Mouse (Mus musculus) cerebellum, postnatal 10 days (tissue): ENCODE measurements around the gene Sema7a.

Experiments used
- DNase-seq, 2 experiments: peaks; one replicate each; pipeline ENCODE4 v3.0.0; 2021; ENCODE audit warnings: mixed read lengths in 2 of 2

Sema7a gene

GRCm38 (mm10) chr9:57938225-57939055, 1.5 kb upstream of the Sema7a start:
- DNase-seq = peak; percentile 75 to 83

DNA sequence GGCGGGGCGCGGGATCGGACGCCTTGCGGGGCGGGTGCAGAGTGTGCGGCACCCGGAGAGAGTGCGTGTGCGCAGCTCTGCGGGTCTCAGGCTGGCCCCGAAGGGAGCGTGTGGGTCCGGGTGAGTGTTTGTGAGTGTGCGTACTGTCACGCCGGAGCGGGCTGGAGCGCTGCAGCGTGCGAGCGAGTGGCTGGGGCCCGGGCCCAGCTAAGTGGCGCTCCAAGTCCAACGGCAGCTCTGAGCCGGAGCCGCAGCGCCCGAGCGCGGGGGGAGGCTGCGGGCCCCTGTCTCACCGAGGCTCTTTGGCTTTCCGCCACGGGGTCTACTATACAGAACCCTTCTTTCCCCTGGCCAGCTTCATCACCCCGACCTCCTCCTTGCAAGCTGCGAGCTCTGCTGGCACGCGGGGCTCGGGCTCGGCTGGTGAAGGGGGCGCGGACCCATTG, 460 bp downstream of the Sema7a start:
- peak; percentile 76 to 80 for DNase-seq

DNA sequence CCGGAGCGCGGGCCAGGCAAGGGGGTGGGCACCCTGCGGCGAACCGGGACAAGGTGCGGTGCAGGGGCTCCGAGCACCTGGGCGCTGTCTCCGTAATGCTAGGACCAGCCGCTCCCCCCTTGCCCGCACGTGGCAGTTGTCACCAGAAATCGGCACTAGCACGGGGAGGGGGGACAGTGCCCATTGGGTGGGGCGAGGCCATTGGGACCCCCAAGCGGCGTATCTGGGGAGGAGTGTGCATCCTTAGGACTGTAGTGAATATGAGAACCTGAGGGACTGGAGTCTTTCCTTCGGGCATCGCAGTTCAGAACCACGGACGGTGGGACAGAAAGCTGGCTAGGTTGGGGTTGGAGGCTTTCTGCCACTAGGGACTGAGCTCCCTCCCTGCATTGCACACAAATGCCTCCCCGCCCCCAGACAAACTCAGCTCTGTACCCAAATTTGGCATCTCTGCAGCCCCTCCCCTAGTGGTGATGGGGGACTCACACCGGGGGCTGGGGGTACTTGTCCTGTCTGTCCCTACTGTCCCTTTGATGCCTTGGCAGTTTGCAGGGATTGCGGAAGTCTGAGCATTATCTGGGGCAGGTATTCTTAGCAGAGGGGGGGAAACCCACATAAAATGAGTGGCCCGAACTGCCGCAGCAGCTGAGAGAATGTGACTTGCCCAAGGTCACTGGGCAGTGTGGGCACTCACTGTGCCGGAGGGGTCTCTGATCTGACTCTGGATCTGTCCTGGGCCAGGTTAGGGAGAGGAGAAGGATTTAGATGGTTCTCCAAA, 1.1 kb downstream of the Sema7a start:
- peak; percentile 64 to 70 for DNase-seq

GRCm38 (mm10) chr9:57942039-57942438, 2.1 kb downstream of the Sema7a start:
- DNase-seq = peak; percentile 85 to 87

- peak in 1 of 2 experiments; percentile 49 for DNase-seq
Measured at GRCm38 (mm10) chr9:57943067-57943466, 3.2 kb downstream of the Sema7a start.

DNA sequence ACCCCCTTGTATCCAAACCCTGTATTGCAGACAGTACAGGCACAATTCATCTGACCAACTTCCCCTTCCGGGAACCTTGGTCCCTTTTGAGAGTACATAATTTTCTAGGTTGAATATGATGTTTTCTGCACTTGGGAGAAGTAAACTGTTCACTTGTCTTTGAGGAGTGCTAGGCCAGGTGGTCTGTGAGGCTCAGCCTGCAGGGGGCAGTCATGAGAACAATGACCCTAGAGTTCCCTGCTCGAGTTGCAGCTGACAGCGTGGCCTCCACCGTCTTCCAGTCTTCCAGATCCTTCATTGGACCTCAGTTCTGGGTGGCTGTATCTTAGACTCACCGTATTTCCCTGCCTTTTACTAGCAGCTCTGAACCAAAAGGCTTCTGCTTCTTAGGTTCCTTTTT, 4.7 kb downstream of the Sema7a start:
- peak; percentile 87 to 89 for DNase-seq

DNA sequence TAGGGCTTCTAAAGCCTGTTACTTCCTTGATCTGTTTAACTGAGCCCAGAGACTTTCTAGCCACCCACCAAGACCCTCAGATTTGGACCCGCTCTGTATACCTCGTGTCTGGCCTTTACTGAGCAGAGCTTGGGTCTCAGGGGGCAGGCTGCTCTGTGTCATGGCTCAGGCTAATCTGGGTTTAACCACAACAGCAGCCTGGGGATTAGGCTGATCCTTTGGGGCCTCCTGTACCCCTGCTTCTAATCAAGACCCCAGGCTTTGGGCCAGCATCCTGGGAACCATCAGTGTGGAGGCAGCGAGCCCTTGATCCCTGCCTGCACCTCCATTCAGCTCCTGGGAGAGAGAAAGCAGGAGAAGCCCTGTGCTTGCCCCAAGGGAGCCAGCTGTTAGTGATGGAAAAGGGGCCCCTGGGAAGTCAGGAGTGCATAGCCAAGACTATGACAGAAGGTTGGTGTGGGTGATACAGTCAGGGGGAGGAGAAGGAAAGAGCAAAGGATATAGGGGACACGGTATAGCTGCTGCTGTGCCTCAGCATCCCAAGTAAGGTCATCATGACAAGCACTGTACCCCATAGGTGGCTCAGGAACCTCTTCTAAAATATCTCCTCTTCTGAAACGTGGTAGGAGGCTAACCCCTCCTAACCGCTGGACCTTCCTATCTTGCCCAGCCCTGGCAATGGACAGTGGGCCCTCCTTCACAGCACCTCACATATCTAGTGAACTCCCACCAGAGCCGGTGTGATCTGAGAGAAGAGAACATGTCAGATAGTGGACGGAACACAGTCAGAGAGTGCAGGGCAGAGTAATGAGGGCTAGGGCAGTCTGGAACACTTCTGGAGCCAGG, 6.1 kb downstream of the Sema7a start:
- no peak for DNase-seq

- peak; percentile 76 to 85 for DNase-seq
Measured at GRCm38 (mm10) chr9:57947381-57948030, 7.6 kb downstream of the Sema7a start.

GRCm38 (mm10) chr9:57948333-57948931, 8.5 kb downstream of the Sema7a start:
- DNase-seq = no peak

GRCm38 (mm10) chr9:57949102-57949704, 9.3 kb downstream of the Sema7a start:
- DNase-seq = peak in 1 of 2 experiments; percentile 54

GRCm38 (mm10) chr9:57949879-57950278, 10.0 kb downstream of the Sema7a start:
- no peak for DNase-seq

- peak in 1 of 2 experiments; percentile 50 for DNase-seq
Measured at GRCm38 (mm10) chr9:57950519-57950918, 10.6 kb downstream of the Sema7a start.

GRCm38 (mm10) chr9:57951993-57952392, 12.1 kb downstream of the Sema7a start:
- no peak for DNase-seq

DNA sequence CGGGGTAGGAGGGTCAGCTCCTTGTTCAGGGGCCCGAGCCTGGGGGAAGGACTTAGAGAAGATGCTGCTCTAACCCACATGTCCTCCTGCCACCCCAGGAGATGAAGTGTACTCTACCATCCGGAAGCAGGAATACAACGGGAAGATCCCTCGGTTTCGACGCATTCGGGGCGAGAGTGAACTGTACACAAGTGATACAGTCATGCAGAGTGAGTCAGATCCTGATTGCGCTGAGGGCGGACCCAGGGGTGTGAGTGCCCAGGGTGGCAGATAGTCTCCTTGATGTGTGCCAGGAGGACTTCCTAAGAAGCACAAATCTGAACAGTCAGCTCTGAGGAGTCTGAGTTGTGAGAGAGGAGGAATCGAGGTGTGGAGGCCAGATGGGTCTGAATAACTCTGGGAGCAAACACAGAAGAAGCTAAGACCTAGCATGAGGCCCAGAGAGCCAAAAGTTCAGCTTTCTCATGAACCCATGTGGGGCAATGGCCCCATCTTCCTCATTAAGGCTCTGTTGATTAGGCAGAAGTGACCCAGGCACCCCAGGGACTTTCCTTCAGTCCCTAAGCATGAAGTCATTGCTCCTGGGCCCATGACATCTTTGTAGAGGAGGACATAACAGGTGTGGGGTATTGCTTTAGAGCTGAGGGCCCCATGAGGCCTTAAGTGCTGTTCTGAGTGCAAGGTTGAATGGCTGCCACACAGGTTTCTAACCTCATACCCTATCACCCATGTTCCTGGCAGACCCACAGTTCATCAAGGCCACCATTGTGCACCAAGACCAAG, 15.2 kb downstream of the Sema7a start:
- no peak for DNase-seq

GRCm38 (mm10) chr9:57955764-57956163, 15.9 kb downstream of the Sema7a start:
- no peak for DNase-seq

DNA sequence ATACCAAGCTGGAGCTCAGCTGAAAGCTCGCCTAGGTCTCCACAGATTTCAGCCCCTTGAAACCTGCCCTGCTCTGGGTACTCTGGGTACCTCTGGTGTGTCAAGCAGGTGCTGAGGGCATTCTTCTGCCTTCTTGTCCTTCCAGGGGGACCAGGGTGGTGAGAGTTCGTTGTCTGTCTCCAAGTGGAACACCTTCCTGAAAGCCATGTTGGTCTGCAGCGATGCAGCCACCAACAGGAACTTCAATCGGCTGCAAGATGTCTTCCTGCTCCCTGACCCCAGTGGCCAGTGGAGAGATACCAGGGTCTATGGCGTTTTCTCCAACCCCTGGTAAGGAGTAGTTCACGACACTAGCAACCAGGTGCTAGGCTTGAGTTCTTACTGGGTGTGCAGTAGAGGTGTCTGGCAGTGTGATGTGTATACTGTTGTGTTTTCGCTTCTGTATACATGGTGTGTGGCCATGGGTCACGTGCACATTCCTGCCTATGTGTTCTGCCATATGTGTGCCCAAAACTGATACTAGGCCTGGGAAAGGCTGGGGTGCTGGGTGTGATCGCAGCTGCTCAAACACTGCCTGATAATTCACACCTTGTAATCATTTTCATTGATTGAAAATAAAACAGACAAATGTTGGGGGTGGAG, 16.4 kb downstream of the Sema7a start:
- DNase-seq = no peak

DNA sequence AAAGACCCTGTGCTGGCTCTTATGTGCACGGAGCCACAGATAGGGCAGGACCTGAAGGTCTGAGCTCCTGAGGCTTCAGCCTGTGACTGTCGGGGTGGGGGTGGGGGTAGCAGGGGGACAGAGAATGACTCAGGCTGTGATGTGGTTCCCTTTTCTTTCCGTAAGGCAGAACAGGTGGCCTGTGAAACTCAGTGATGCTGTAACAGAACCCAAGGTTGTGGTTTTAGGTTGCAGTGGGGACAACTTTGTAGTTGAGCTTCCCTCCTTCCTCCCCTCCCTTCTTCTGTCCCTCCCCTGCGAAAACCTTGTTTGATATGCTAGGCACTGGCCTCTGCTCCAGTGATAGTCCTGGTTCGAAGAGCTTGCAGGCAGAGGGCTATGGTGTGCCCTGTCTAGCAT, 16.9 kb downstream of the Sema7a start:
- no peak for DNase-seq

GRCm38 (mm10) chr9:57958615-57959014, 18.7 kb downstream of the Sema7a start:
- DNase-seq = no peak

DNA sequence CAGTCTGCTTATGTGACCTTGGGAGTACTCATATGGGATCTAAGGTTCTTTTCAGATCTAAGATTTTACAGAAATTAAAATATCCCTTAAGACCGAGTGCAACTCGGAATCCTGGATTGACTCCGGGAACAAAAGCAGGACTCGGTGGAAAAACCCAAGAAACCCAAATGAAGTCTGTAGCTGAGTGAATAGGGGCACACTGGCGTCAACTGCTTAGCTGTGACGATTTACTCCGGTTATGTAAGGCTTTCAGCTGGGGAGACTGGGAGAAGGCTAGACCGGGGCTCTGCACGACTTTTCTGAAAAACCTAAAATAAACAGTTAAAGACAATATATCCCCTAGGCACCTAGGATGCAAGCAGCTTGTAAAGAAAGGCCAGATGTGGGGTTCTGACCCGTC, 19.5 kb downstream of the Sema7a start:
- no peak for DNase-seq
